Mouse (Mus musculus) ES-E14 (cell line): ENCODE measurements around the gene Ahcyl1. TPM values are rescaled to one million over a fixed set of nuclear protein-coding genes. Genes with fewer than 3 reads are reported as not detected.

Experiments used
- DNase-seq: peaks from one replicate; pipeline ENCODE4 v3.0.0-alpha.2; 2013; ENCODE audit warnings: low read depth, low spot score
- H3K27ac ChIP-seq: 2 replicates; pipeline ENCODE4 v1.5.1; 2012; ENCODE audit warnings: low read depth, mild to moderate bottlenecking, low read length, moderate library complexity, mixed read lengths; ENCODE audit not compliant: poor library complexity, insufficient read depth, severe bottlenecking
- H3K36me3 ChIP-seq: 2 replicates; pipeline ENCODE4 v1.6.1; 2012; ENCODE audit warnings: mild to moderate bottlenecking, low read length, moderate library complexity, mixed read lengths; ENCODE audit not compliant: control insufficient read depth, poor library complexity, insufficient read depth, severe bottlenecking
- H3K4me1 ChIP-seq, 2 experiments: fragments of 150-350 bp in 1 of 2; sonication (generic) in 1 of 2; 2 replicates each; pipeline ENCODE4 v1.6.1; 2012; ENCODE audit warnings: low read length in 2 of 2, mild to moderate bottlenecking in 1 of 2, mixed read lengths in 1 of 2; ENCODE audit not compliant: control insufficient read depth in 2 of 2, insufficient read depth in 2 of 2, poor library complexity in 1 of 2
- H3K4me3 ChIP-seq, 2 experiments: fragments of 150-350 bp in 1 of 2; sonication (generic) in 1 of 2; 2 replicates each; pipeline ENCODE4 v1.5.1; 2012; ENCODE audit warnings: low read length in 2 of 2, low read depth in 1 of 2, mild to moderate bottlenecking in 1 of 2, mixed read lengths in 1 of 2; ENCODE audit not compliant: insufficient read depth in 1 of 2, poor library complexity in 1 of 2, severe bottlenecking in 1 of 2
- H3K9ac ChIP-seq: 2 replicates; pipeline ENCODE4 v1.6.1; 2012; ENCODE audit warnings: low read depth, mild to moderate bottlenecking, low read length, mixed read lengths; ENCODE audit not compliant: poor library complexity, insufficient read depth, severe bottlenecking
- H3K9me3 ChIP-seq: fragments of 150-350 bp; sonication (generic); 2 replicates; pipeline ENCODE4 v1.6.1; 2012; ENCODE audit warnings: low read depth, mild to moderate bottlenecking, low read length; ENCODE audit not compliant: control insufficient read depth, insufficient read depth
- CHD2 ChIP-seq: IDR thresholded peaks from 2 replicates; pipeline ENCODE4 v1.6.1; 2014; ENCODE audit warnings: mild to moderate bottlenecking, low read depth, low read length, inconsistent platforms
- HCFC1 ChIP-seq: IDR thresholded peaks from 2 replicates; pipeline ENCODE4 v1.6.1; 2012; ENCODE audit warnings: low read length, inconsistent platforms, borderline replicate concordance; ENCODE audit not compliant: insufficient read depth
- MAFK ChIP-seq: IDR thresholded peaks from 2 replicates; pipeline ENCODE4 v1.6.1; 2014; ENCODE audit warnings: mild to moderate bottlenecking, low read depth, low read length, inconsistent platforms; ENCODE audit not compliant: insufficient read depth
- ZC3H11A ChIP-seq: IDR thresholded peaks from 2 replicates; pipeline ENCODE4 v1.6.1; 2012; ENCODE audit warnings: low read depth, mild to moderate bottlenecking, inconsistent platforms, low read length, borderline replicate concordance
- ZNF384 ChIP-seq: IDR thresholded peaks from 2 replicates; pipeline ENCODE4 v1.6.1; 2012; ENCODE audit warnings: low read depth, low read length, inconsistent platforms
- in situ Hi-C, 2 experiments: fragments of 600-800 bp; cut with MboI; formaldehyde crosslinking; loops; one replicate each; pipeline ENCODE4 v1.15.1; 2025; ENCODE audit warnings: low sequenced_read_pairs in 2 of 2, inconsistent platforms in 1 of 2; ENCODE audit not compliant: unreplicated experiment in 2 of 2
- total RNA-seq: library from RNA; depleted of rRNA; stranded (reverse); fragments of 300-350 nt; gene quantifications from 2 replicates; pipeline ENCODE4 v1.2.3, GENCODE M21; 2012; rRNA removed

The Ahcyl1 gene
- total RNA-seq, 1 experiment: 38.2 TPM

GRCm38 (mm10) chr3:107619911-107620310 lies 76.4 kb downstream of the Ahcyl1 start:
- H3K4me1 ChIP-seq: no peaks in the 10 kb centered on the region
- H3K9ac ChIP-seq: no peak overlapping the region
- H3K36me3 ChIP-seq: peaks cover 48% of the 10 kb centered on the region
- H3K9me3 ChIP-seq: no peaks in the 10 kb centered on the region
- TF ChIP-seq HCFC1 (no peak), ZNF384 (no peak), CHD2 (no peak), ZC3H11A (no peak), MAFK (no peak)
- in situ Hi-C loops: no loop called here
- H3K27ac ChIP-seq: no peak overlapping the region
- no peak overlapping the region for H3K4me3 ChIP-seq
- DNase-seq: no peak

- peaks cover 57% of the 10 kb centered on the region for H3K36me3 ChIP-seq
- H3K4me3 ChIP-seq: no peak overlapping the region
- H3K9ac ChIP-seq: no peak overlapping the region
- TF ChIP-seq HCFC1 (no peak), ZNF384 (no peak), MAFK (no peak), CHD2 (no peak), ZC3H11A (no peak)
- H3K4me1 ChIP-seq: no peaks in the 10 kb centered on the region; a peak in 1 of 4 replicates
- H3K27ac ChIP-seq: no peak overlapping the region
- H3K9me3 ChIP-seq: no peaks in the 10 kb centered on the region
- no peak for DNase-seq
- in situ Hi-C loops: no loop called here
These were observed 78.6 kb downstream of the Ahcyl1 start for GRCm38 (mm10) chr3:107617800-107618199.

Other genes with a start within 250 kb of the Ahcyl1 start
- 0.36 and 0.37 TPM in 2 replicates for gene Kcnc4, start 237.0 kb downstream of the Ahcyl1 start, total RNA-seq
- gene Slc6a17, start 178.5 kb downstream of the Ahcyl1 start, total RNA-seq: 0.11 and 0.49 TPM in 2 replicates
- not detected in 2 replicates for gene Ubl4b, start 141.5 kb downstream of the Ahcyl1 start, total RNA-seq
- gene Alx3, start 101.5 kb downstream of the Ahcyl1 start, total RNA-seq: 0.21 and 0.85 TPM in 2 replicates
- not detected in 2 replicates for gene Gm10961, start 65.2 kb downstream of the Ahcyl1 start, total RNA-seq
- gene Strip1, start 64.9 kb downstream of the Ahcyl1 start, total RNA-seq: 48.9 and 65.4 TPM in 2 replicates
- 13.1 and 34.0 TPM in 2 replicates for gene Csf1, start 63.9 kb upstream of the Ahcyl1 start, total RNA-seq
- not detected in 2 replicates for gene Eps8l3, start 180.7 kb upstream of the Ahcyl1 start, total RNA-seq
- gene Gstm5, start 199.3 kb upstream of the Ahcyl1 start, total RNA-seq: 12.2 and 20.7 TPM in 2 replicates
- gene Gstm7, start 235.3 kb upstream of the Ahcyl1 start, total RNA-seq: 1.2 and 1.6 TPM in 2 replicates
- gene Gstm6, start 247.2 kb upstream of the Ahcyl1 start, total RNA-seq: 0.98 and 1.3 TPM in 2 replicates